Mouse (Mus musculus): Measurements from ENCODE around the gene Cmss1.

DNA sequence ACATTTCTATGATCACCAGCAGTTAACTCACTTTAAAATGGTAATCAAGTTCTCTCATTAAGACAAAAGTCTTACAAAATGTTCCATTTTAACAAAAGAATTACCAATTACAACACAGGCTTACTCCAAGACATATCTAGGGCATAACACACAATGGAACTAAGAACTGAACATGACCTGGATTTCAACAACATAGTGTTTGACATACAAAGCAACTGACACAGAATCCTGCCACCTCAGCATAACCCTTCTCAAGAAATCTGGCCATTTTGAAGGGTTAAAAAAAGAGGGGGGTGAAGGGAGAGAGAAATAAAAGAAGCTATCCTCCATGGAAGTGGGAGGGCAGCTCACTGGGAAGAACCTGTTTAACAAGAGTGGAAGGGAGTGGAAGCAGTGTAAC lies 5.6 kb downstream of the Cmss1 start:
- no peak for TF ChIP-seq CTCF (IDR thresholded peaks at IDR 0.05; ENCODE audit: borderline replicate concordance, extremely low read depth, insufficient read depth, insufficient read length)
- no peak for TF ChIP-seq POLR2A (IDR thresholded peaks at IDR 0.05; ENCODE audit: borderline replicate concordance, extremely low read depth, insufficient read depth, insufficient read length, poor library complexity, severe bottlenecking)
